Mouse (Mus musculus) lung, adult 10 weeks (tissue): Measurements from ENCODE around the gene Arfgef3. TPM values are rescaled to one million over a fixed set of nuclear protein-coding genes. Genes with fewer than 3 reads are reported as not detected.

ENCODE experiments used
- polyA plus RNA-seq: library from polyadenylated mRNA; stranded (reverse); fragments of 350-450 nt; fragmentation: Illumina TruSeq; extraction: RNeasy Lipid Tissue Mini Kit (QIAGEN cat#74804); gene quantifications from one replicate; pipeline ENCODE4 v1.2.3, GENCODE M21; 2014; ENCODE audit warnings: low read depth, low replicate concordance; ENCODE audit not compliant: insufficient read depth

Gene Arfgef3
- polyA plus RNA-seq: 1.0 TPM

GRCm38 (mm10) chr10:18743286-18744142, at the start of gene Arfgef3:
Gene Arfgef3 (minus strand): TSS chr10:18743949.

DNA sequence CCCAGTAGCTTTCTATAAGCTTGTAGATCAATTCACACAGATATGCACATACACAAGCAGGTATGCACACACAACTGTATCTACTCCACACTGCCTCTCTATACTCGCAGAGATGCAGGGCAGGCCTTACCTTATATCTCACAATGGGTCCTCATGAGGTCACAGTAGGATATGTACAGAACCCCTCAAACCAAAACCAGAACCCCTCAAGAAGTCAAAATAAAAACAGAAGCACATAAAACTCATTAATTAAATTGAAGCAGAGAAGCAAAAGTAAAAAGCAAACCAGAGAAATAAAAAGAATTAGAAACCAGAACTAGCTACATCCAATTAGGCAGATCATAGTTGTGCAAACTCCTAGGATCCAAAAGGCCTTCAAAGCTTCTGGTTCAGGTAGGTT, 42.9 kb upstream of the Arfgef3 start, which contains the start of gene Gm4922:
Gene Gm4922, minus strand, starts transcription at position 101 of the 400 bp plus-strand sequence.

DNA sequence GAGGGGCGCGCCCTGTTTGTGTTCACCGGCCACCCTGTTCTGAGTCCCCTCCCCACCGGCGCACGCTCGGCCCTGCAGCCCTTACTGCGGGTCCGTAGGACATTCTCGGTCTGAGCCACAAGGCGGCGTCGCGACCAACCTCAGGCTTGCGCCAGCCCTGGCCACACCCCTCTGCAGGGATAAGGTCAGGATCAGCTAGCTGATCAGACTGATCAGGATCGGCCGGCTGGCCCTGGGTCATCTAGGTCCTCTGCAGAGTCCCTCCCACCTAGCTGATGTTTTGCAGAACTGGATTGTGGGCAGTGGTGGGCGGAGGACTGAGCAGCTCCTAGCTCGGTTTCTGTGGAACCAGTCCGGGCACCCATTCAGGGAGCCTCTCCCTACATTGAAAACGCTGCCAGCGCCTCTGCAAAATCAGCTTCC, 197.9 kb downstream of the Arfgef3 start, which contains the start of gene Hebp2:
Gene Hebp2, minus strand, starts transcription at position 264 of the 423 bp plus-strand sequence.

Other genes with a start within 250 kb of the Arfgef3 start
- gene Hebp2, start 197.9 kb downstream of the Arfgef3 start, polyA plus RNA-seq: 1.8 TPM
- not detected for gene Gm4922, start 42.8 kb upstream of the Arfgef3 start, polyA plus RNA-seq
- 19.5 TPM for gene Perp, start 101.1 kb upstream of the Arfgef3 start, polyA plus RNA-seq